Mouse (Mus musculus): Measurements from ENCODE around the gene Exog.

The Exog gene

GRCm38 (mm10) chr9:119460410-119460809 lies 15.7 kb downstream of the Exog start:
- peak; percentile 39 to 78 for DNase-seq

GRCm38 (mm10) chr9:119465056-119465455 lies 20.3 kb downstream of the Exog start:
- no peak for DNase-seq

GRCm38 (mm10) chr9:119465595-119465994 lies 20.9 kb downstream of the Exog start:
- peak; percentile 47 to 66 for DNase-seq

GRCm38 (mm10) chr9:119469691-119470353 lies 25.1 kb downstream of the Exog start:
- DNase-seq: no peak

GRCm38 (mm10) chr9:119472412-119472918 lies 27.7 kb downstream of the Exog start:
- DNase-seq: no peak

GRCm38 (mm10) chr9:119473011-119473410 lies 28.3 kb downstream of the Exog start:
- DNase-seq: peak; percentile 23 to 67

- no peak for DNase-seq
These were observed 28.9 kb downstream of the Exog start for GRCm38 (mm10) chr9:119473608-119474164.

- DNase-seq: peak in 1 of 2 experiments; percentile 29
These were observed 30.2 kb downstream of the Exog start for GRCm38 (mm10) chr9:119474717-119475611.

- no peak for DNase-seq
These were observed 33.0 kb downstream of the Exog start for GRCm38 (mm10) chr9:119477754-119478153.

- peak; percentile 38 to 42 for DNase-seq
These were observed 33.6 kb downstream of the Exog start for GRCm38 (mm10) chr9:119478345-119478744.

GRCm38 (mm10) chr9:119479297-119479696 lies 34.6 kb downstream of the Exog start:
- DNase-seq: peak; percentile 28 to 37

GRCm38 (mm10) chr9:119481612-119482011 lies 36.9 kb downstream of the Exog start:
- DNase-seq: no peak

GRCm38 (mm10) chr9:119483554-119484353 lies 39.0 kb downstream of the Exog start:
- DNase-seq: peak; percentile 57

GRCm38 (mm10) chr9:119484420-119484819 lies 39.7 kb downstream of the Exog start:
- DNase-seq: peak in 1 of 2 experiments; percentile 24

- no peak for DNase-seq
These were observed 40.1 kb downstream of the Exog start for GRCm38 (mm10) chr9:119484868-119485267.

- DNase-seq: no peak
These were observed 51.6 kb downstream of the Exog start for GRCm38 (mm10) chr9:119496354-119496753.

GRCm38 (mm10) chr9:119496960-119497359 lies 52.2 kb downstream of the Exog start:
- no peak for DNase-seq

- peak in 1 of 2 experiments; percentile 53 for DNase-seq
These were observed 53.0 kb downstream of the Exog start for GRCm38 (mm10) chr9:119497546-119498246.

- no peak for DNase-seq
These were observed 53.5 kb downstream of the Exog start for GRCm38 (mm10) chr9:119498247-119498607.

GRCm38 (mm10) chr9:119498885-119499284 lies 54.1 kb downstream of the Exog start:
- no peak for DNase-seq

GRCm38 (mm10) chr9:119503613-119504012 lies 58.9 kb downstream of the Exog start:
- DNase-seq: no peak
